14 mouse cellular contexts compared by ENCODE assay signal in genomic region chr5:65113323-65113722, GRCm38 (mm10). TPM values are rescaled to one million over a fixed set of nuclear protein-coding genes. Genes with fewer than 3 reads are reported as not detected.
DNase-seq lines count a peak whose midpoint lies in the region; ATAC-seq and TF ChIP-seq lines count a peak whose summit lies in the region.
"Had no signal": no experiment of that assay in that cellular context is flagged by ENCODE, and none has a peak within 500 bp of the region (broad histone marks: within the 10 kb centered on the region; RNA-seq: fewer than 3 reads in every experiment).

No protein-coding gene starts in this region.

- no peaks in the 10 kb centered on the region for H3K4me1 ChIP-seq in cerebellum, adult 2 months (ENCODE audit: control insufficient read depth, insufficient read depth, low read length)
- H3K4me1 ChIP-seq in spleen, adult 2 months (ENCODE audit: control insufficient read depth, insufficient read depth, insufficient read length): no peaks in the 10 kb centered on the region; the same call in 1 of the 2 replicates
- peaks cover 25% of the 10 kb centered on the region for H3K4me1 ChIP-seq in lung, adult 2 months (ENCODE audit: control insufficient read depth, insufficient read depth, low read length)
- peaks cover 4% of the 10 kb centered on the region; the same call in 1 of the 2 replicates for H3K4me1 ChIP-seq in small intestine, adult 2 months (ENCODE audit: control insufficient read depth, insufficient read depth, insufficient read length, low read length)
- no peaks in the 10 kb centered on the region for H3K4me1 ChIP-seq in forebrain, postnatal 0 days (ENCODE audit: insufficient read depth)
- H3K4me1 ChIP-seq: midbrain, embryonic 13.5 days had no signal

- no peaks in the 10 kb centered on the region for H3K27me3 ChIP-seq in cerebellum, adult 2 months (ENCODE audit: control insufficient read depth, insufficient read depth, low read length)
- H3K27me3 ChIP-seq in spleen, adult 2 months (ENCODE audit: control insufficient read depth, insufficient read depth, low read length): no peaks in the 10 kb centered on the region
- no peaks in the 10 kb centered on the region for H3K27me3 ChIP-seq in small intestine, adult 2 months (ENCODE audit: control insufficient read depth, insufficient read depth, low read length)
- no peaks in the 10 kb centered on the region for H3K27me3 ChIP-seq in forebrain, postnatal 0 days (ENCODE audit: insufficient read depth, low read length)
- H3K27me3 ChIP-seq: embryonic facial prominence, embryonic 15.5 days; hindbrain, embryonic 12.5 days; midbrain, embryonic 13.5 days had no signal

- peak overlapping the region; percentile 21; the same call in 1 of the 2 replicates for H3K27ac ChIP-seq in cerebellum, adult 2 months (ENCODE audit: insufficient read depth, low read length)
- peak overlapping the region; percentile 49 for H3K27ac ChIP-seq in spleen, adult 2 months (ENCODE audit: insufficient read depth, low read length)
- H3K27ac ChIP-seq in small intestine, adult 2 months (ENCODE audit: insufficient read depth, low read depth, low read length): peak overlapping the region; percentile 20; the same call in 1 of the 2 replicates
- no peak overlapping the region for H3K27ac ChIP-seq in forebrain, postnatal 0 days (ENCODE audit: low read depth, low read length)
- H3K27ac ChIP-seq: embryonic facial prominence, embryonic 15.5 days; hindbrain, embryonic 12.5 days; midbrain, embryonic 13.5 days had no signal

- TF ChIP-seq CTCF in cerebellum, adult 2 months (IDR thresholded peaks at IDR 0.05; ENCODE audit: borderline replicate concordance, insufficient read depth, low read depth, low read length): no peak
- TF ChIP-seq CTCF in spleen, adult 2 months (IDR thresholded peaks at IDR 0.05; ENCODE audit: extremely low read depth, insufficient read depth, insufficient read length, insufficient replicate concordance): no peak
- no peak for TF ChIP-seq CTCF in lung, adult 2 months (IDR thresholded peaks at IDR 0.05; ENCODE audit: insufficient read depth, low read length)
- TF ChIP-seq CTCF in small intestine, adult 2 months (IDR thresholded peaks at IDR 0.05; ENCODE audit: extremely low read depth, insufficient read length, insufficient replicate concordance, low read depth, low read length): no peak
- no peak for TF ChIP-seq CTCF in forebrain, postnatal 0 days (IDR thresholded peaks at IDR 0.05; ENCODE audit: low read depth)

- no peaks in the 10 kb centered on the region for H3K9me3 ChIP-seq in forebrain, postnatal 0 days (ENCODE audit: low read length)
- H3K9me3 ChIP-seq: embryonic facial prominence, embryonic 15.5 days; hindbrain, embryonic 12.5 days; midbrain, embryonic 13.5 days had no signal

- H3K4me3 ChIP-seq in cerebellum, adult 2 months (replicated peaks; ENCODE audit: insufficient read depth, low read depth, low read length): no peak overlapping the region
- H3K4me3 ChIP-seq in spleen, adult 2 months (ENCODE audit: extremely low read depth, insufficient read depth, insufficient read length): no peak overlapping the region
- H3K4me3 ChIP-seq in lung, adult 2 months (replicated peaks; ENCODE audit: extremely low read depth, low read depth, low read length): peak overlapping the region; percentile 39
- H3K4me3 ChIP-seq in small intestine, adult 2 months (ENCODE audit: low read depth, low read length): no peak overlapping the region
- H3K4me3 ChIP-seq in forebrain, postnatal 0 days (ENCODE audit: low read depth, low read length): no peak overlapping the region
- H3K4me3 ChIP-seq: embryonic facial prominence, embryonic 15.5 days; hindbrain, embryonic 12.5 days; midbrain, embryonic 13.5 days had no signal

- H3K36me3 ChIP-seq in spleen, adult 2 months (ENCODE audit: control insufficient read depth, insufficient read depth, low read length): no peaks in the 10 kb centered on the region
- 0 out of 2 replicates have a peak, but pooled peaks cover 4% of the 10 kb centered on the region for H3K36me3 ChIP-seq in small intestine, adult 2 months (ENCODE audit: control insufficient read depth, insufficient read depth, low read length)
- H3K36me3 ChIP-seq in forebrain, postnatal 0 days (ENCODE audit: insufficient read depth): peaks cover 5% of the 10 kb centered on the region; the same call in 1 of the 2 replicates

- no peak for DNase-seq in cerebellum, adult 2 months
- no peak for DNase-seq in cerebellum, postnatal 10 days
- DNase-seq in spleen, adult 2 months (ENCODE audit: low read depth in 1 of 2, low spot score in 2 of 2): peak in 1 of 2 experiments; percentile 31
- DNase-seq in spleen, adult 18-20 months: no peak
- DNase-seq in lung, adult 2 months: no peak
- DNase-seq in forebrain, postnatal 0 days: no peak
- DNase-seq in adrenal gland, postnatal 4 days (ENCODE audit: low spot score in 2 of 2): no peak
- DNase-seq: adrenal gland, postnatal 36 days; cerebellum, adult 8-10 months; thymus, postnatal 4 days had no signal

- H3K4me2 ChIP-seq in forebrain, postnatal 0 days (ENCODE audit: low read depth): no peak overlapping the region
- H3K4me2 ChIP-seq: embryonic facial prominence, embryonic 15.5 days; hindbrain, embryonic 12.5 days; midbrain, embryonic 13.5 days had no signal

- no peak for TF ChIP-seq POLR2A in cerebellum, adult 2 months (IDR thresholded peaks at IDR 0.05; ENCODE audit: borderline replicate concordance, insufficient read depth, low read length)
- no peak for TF ChIP-seq POLR2A in spleen, adult 2 months (IDR thresholded peaks at IDR 0.05; ENCODE audit: low read depth, low read length)
- TF ChIP-seq POLR2A in lung, adult 2 months (IDR thresholded peaks at IDR 0.05; ENCODE audit: borderline replicate concordance, extremely low read depth, low read depth, low read length): 0 out of 2 replicates have a peak, but pooled peaks have one; percentile 24
- TF ChIP-seq POLR2A in small intestine, adult 2 months (IDR thresholded peaks at IDR 0.05; ENCODE audit: low read depth, low read length): no peak

- H3K9ac ChIP-seq in forebrain, postnatal 0 days: no peak overlapping the region
- H3K9ac ChIP-seq: embryonic facial prominence, embryonic 15.5 days; hindbrain, embryonic 12.5 days; midbrain, embryonic 13.5 days had no signal

- WGBS in cerebellum, adult 2 months: 94% methylated on average over 6 of the region's 6 CpGs
- WGBS in spleen, adult 2 months: 77% methylated on average over 6 of the region's 6 CpGs
- WGBS in lung, adult 2 months: 52% methylated on average over 6 of the region's 6 CpGs
- 45% methylated on average over 6 of the region's 6 CpGs for WGBS in small intestine, adult 2 months
- 88% methylated on average over 6 of the region's 6 CpGs for WGBS in forebrain, postnatal 0 days

- ATAC-seq in forebrain, postnatal 0 days: no peak
- ATAC-seq: midbrain, embryonic 13.5 days had no signal

RNA-seq across cellular contexts. Expression of gene Klhl5, which starts 6.0 kb away (rescaled TPM):
- 33.6 and 36.0 TPM in 2 replicates for polyA plus RNA-seq in cerebellum, adult 2 months (2012; rRNA removed)
- 15.1 and 18.3 TPM in 2 replicates for polyA plus RNA-seq in spleen, adult 2 months (2012; rRNA removed)
- polyA plus RNA-seq in lung, adult 2 months (2012; rRNA removed): 103 and 122 TPM in 2 replicates
- polyA plus RNA-seq in small intestine, adult 2 months (2012; rRNA removed): 4.6 and 6.6 TPM in 2 replicates
- total RNA-seq in forebrain, postnatal 0 days (2014; rRNA removed): 48.3 and 57.2 TPM in 2 replicates
- polyA plus RNA-seq in forebrain, postnatal 0 days (2015; fragmentation: Nextera tagmentation; extraction: Ambion mirVana): 39.4 and 49.6 TPM in 2 replicates
- 10 to 100 TPM; 69.4 to 73.1 TPM for total RNA-seq in adrenal gland, postnatal 4 days (2021)

RNA-seq across cellular contexts. Expression of gene Tmem156, which starts 21.4 kb away (rescaled TPM):
- polyA plus RNA-seq in cerebellum, adult 2 months (2012; rRNA removed): 0.08 and 0.16 TPM in 2 replicates
- 2.5 and 2.9 TPM in 2 replicates for polyA plus RNA-seq in spleen, adult 2 months (2012; rRNA removed)
- polyA plus RNA-seq in lung, adult 2 months (2012; rRNA removed): 0.49 and 1.5 TPM in 2 replicates
- 0.23 and 0.29 TPM in 2 replicates for polyA plus RNA-seq in small intestine, adult 2 months (2012; rRNA removed)
- 0.19 and 0.23 TPM in 2 replicates for total RNA-seq in forebrain, postnatal 0 days (2014; rRNA removed)
- 0.15 and 0.21 TPM in 2 replicates for polyA plus RNA-seq in forebrain, postnatal 0 days (2015; fragmentation: Nextera tagmentation; extraction: Ambion mirVana)
- total RNA-seq in adrenal gland, postnatal 4 days (2021): under 1 TPM; 0.22 to 0.54 TPM
- total RNA-seq: adrenal gland, postnatal 36 days had no signal
- polyA plus RNA-seq: hindbrain, embryonic 12.5 days; midbrain, embryonic 13.5 days had no signal
